Mouse (Mus musculus): ENCODE data around the gene Hormad2.

DNA sequence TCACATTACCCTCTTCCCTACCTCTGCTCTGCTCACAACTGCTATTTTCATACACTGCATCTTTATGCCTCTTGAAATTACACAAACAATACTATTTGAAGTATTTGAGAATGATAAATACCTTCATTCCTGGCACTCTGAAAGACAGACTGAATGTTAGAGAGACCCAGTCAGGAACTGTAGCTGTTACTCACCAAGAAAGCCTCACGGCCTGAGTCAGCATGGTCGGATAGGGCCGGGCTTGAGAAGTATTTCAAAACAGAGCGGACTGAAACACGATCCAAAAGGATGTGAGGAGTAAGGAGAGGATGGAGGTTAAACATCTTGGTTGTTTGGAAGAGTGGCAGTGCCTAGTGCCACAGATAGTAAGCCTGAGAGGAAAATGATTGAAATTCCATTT lies 39.7 kb downstream of the Hormad2 start:
- TF ChIP-seq EP300 (optimal IDR thresholded peaks at IDR 0.05), result no peak
- no peak for TF ChIP-seq CTCF (IDR thresholded peaks at IDR 0.05; ENCODE audit: low read depth)

Measured in stomach, postnatal 0 days (tissue).